Mouse (Mus musculus) neural tube, embryonic 10.5 days (tissue): ENCODE data around the gene Cacna2d2.
A peak's percentile ranks its signal among the peaks of the same experiment; 100 is the strongest.
"Not testable (repeated sequence)": the region's sequence is repeated elsewhere in the genome, so short reads cannot be mapped to it uniquely, and the experiment has no call there.

ENCODE experiments used
- DNase-seq: peaks from one replicate; pipeline ENCODE4 v3.0.0-alpha.2; 2017; ENCODE audit warnings: low spot score; ENCODE audit errors: extremely low spot score

Gene Cacna2d2

DNA sequence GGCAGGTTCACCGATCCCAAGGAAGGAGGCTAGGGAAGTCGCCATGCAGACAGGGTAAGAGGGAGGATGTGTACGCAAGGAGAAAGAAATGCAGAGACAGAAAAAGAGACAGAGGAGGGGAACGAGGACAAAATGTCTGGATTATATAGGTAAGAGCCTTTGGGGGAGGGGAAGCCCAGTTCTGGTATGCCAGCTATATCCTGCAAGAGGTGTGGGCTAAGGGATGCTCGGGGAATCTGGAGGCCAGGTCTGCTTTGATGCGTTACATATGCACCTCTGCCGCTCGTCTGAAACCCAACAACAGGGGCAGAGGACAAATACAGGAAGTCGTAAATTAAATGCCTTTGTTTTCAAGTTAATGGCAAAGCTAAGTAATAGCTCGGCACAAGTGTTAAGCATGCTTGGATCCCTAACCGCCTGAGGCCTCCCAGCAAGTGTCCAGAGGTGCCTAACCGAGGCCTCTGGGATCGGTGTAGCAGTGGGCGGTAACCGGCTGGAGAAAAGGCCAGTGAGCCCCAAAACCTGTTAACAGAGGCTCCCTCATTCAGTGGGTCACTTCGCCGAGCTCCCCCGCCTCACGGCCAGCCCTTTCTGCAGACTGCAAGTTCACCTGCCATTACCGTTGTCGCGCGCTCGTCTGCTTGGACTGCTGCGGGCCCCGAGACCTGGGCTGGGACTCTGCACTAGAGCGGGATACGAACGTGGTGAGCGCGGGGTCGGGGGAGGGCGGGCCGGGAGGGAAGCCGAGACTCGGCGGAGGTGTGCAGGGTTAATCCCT, 154.3 kb downstream of the Cacna2d2 start:
- DNase-seq: no peak

DNA sequence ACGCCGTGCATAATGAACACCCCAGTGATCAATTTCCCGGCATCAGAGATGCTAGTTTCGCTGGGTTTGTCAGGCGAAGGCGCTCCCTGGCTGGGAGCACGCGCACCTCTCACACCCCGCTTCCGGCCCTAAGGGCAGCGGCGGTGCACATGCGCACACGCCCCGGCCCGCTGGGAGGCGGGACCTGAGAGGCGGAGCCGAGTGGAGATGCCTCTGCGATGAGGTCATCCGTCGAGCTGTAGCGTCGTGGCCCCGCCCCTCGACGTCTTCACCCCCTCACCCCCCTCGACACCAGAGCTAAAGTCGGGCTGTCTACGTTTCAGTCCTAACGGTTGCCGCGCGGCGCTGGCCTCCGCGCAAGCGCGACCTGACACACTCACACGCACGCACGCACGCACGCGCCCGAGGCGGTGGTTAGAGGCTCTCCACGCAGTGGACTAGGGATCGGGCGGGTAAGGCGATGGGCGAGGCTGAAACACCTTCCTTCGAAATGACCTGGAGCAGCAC, 155.0 kb downstream of the Cacna2d2 start:
- peak; percentile 94 for DNase-seq

DNA sequence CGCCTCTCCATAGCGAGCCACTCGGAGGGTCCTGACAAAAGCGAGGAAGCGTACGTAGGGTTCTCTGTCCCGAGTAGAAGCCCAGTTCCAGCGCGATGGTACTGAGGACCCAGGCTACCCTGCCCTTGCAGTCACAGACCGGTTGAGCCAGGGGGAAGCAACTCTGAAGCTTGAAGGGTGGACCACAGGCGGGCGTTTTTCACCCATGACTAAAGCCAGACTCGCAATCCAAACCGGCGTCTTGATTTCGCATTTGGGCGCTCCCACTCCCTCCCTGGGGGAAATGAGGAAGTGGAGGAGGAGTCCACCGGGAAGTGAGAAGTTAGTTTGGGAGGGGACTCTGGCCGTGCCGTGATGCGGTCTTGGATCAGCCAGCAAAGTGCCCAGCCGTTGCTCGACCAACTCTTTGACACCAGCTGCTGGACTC, 155.6 kb downstream of the Cacna2d2 start:
- no peak for DNase-seq

DNA sequence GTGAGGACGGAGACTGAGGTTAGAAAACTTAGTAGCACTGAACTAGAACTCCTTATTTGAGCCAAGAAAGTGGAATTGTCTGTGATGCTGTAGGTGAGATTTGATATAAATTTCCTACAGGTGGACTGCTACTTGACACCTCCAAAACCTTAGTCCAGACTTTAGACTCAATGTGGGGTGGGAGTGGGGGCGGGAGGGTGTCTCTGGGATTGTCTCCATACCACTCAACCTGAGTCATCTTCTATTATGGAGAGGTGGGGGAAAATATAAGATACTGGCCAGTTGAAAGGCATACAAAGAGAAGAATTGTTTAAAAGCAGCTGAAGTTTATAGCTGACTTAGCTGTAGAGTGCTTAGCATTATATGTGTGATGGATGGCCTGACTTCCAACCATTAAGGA, 156.3 kb downstream of the Cacna2d2 start:
- no peak for DNase-seq

DNA sequence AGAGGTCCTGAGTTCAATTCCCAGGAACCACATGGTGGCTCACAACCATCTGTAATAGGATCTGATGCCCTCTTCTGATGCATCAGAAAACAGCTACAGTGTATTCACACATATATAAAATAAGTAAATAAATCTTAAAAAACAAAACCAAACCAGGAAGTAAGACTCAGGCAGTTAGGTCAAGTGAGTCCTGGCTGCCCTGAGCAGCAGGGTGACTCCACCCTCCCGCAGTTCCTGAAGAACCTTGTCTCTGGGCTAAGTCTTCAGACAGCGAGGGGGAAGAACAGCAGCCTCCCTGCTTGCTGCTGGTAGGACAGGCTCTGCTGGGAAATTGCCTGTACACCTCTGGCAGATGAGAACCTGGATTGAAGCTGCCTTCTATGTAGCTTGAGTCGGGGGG, 156.9 kb downstream of the Cacna2d2 start:
- DNase-seq: no peak

DNA sequence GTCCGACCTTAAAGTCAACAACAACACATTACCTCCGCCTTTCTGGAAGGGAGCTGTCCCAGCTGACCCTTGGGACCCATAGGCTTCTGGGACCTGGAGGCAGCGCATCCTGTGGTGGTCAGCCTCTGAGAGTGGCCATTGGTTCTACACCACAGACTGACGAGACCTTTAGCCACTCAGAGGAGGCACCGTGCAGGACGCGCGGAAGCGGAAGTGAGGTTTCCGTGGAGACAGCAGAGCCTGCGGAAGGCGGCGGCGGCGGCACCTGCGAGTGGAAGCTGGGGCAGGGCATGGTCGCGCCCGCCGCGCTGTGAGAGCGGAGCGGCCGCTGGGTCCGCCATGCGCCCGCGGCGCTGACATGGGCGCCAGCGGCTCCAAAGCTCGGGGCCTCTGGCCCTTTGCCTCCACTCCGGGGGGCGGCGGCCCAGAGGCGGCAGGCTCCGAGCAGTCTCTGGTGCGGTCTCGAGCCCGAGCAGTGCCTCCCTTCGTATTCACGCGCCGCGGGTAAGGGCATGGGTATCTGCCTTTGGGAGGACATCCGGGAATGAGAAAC, 163.7 kb downstream of the Cacna2d2 start, which contains the start of gene Tusc2:
TSS of gene Tusc2 (plus strand) at position 227 of the 553 bp plus-strand sequence.
- DNase-seq: peak; percentile 94

DNA sequence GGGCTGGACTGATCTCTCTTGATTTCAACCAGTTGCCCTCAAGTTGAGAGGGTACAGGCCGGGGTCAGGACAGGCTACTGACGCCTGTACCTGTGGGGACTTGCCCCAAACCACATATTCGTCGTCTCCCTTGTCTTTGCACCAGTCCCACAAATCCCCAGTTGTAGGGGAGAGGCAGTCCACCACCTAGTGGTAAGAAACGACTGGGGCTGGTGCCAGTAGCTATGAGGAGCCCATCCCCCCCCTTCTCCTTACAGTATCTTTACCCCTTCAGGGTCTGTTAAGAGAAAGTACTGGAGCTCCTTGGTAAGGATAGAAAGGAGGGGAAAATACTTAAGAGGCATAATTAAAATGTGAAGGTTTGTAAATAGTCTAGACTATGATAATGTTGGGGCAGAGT, 166.1 kb downstream of the Cacna2d2 start:
- DNase-seq: not testable (repeated sequence)

DNA sequence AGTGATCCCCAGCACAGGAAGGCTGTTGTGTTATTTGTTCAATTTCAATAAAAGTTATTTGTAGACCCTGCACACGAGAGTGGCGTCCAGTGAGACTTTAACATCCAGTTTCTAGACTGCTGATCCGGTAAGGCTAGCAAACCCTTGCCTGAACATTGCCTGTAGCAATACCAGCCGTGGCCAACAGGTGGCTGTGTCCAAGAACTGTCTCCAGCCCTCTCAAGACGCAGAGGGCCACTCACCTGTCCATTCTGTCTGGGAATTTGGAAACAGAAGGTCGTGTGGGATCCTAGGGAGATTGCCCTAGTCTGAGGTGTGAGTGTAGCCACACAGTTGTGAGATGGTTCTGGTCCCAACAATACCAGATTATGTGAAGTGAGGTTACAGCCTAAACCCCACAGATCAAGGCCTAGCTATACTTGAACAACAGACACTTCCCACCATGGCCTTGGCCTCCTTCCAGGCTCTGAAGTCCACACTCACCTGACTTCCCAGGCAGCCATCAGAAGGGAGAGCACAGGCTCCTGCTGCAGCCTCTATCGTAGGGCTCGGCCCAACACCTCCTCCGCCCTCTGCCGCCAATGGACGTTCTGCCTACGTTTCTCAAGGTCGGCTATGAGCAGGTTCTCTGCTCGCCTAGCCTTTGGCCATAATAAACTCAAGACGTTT, 166.8 kb downstream of the Cacna2d2 start:
- DNase-seq: peak; percentile 86

DNA sequence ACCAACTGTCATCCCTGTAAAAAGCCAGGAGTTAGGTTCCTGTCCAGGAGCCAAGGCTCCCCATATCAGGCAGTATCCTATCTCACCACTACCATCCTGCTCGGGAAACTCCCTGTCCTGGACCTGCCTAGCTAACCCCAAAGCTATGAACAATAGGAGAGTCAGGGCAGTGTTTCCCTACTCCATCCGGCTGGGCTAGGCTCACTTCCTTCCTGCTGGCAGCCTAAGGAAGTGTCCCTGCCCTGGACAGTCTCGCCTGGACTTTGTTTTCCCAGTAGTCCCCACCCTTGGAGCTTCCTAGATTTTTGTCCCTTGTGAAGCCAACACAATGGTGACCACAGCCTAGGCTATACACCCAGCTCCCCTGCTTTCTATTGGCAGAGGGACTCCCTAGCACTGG, 167.4 kb downstream of the Cacna2d2 start:
- no peak for DNase-seq

DNA sequence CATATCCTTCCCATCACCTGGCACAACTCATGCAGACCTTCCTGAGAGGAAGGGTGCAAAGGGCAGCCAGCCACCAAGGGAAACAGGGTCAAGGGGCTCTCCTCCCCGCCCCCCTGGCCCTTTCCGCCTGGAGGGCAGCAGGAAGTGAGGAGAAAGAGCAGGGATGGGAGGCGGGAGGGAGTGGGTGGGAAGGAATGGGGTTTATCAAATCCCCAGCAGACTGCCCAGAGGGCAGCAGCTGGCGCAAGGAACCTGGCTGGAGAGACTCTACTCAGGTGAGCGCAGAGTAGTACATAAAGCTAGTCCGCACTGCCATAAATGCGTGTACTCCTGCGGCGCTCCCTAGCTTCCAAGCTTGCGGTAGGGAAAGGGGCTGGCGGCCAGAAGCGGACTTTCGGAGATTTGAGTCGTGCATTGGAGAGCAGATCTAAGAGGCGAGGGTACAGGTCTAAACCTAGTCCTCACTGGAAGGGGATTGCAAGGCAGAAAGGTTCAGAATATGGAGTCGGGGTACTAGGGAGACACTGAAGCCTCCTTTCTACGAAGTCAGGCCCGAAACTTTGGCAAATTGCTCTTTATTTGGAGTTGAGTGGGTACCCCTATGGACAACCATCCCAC, 168.4 kb downstream of the Cacna2d2 start, which contains the start of gene Hyal2:
TSS of gene Hyal2 (plus strand) at position 244 of the 618 bp plus-strand sequence.
- no peak for DNase-seq

DNA sequence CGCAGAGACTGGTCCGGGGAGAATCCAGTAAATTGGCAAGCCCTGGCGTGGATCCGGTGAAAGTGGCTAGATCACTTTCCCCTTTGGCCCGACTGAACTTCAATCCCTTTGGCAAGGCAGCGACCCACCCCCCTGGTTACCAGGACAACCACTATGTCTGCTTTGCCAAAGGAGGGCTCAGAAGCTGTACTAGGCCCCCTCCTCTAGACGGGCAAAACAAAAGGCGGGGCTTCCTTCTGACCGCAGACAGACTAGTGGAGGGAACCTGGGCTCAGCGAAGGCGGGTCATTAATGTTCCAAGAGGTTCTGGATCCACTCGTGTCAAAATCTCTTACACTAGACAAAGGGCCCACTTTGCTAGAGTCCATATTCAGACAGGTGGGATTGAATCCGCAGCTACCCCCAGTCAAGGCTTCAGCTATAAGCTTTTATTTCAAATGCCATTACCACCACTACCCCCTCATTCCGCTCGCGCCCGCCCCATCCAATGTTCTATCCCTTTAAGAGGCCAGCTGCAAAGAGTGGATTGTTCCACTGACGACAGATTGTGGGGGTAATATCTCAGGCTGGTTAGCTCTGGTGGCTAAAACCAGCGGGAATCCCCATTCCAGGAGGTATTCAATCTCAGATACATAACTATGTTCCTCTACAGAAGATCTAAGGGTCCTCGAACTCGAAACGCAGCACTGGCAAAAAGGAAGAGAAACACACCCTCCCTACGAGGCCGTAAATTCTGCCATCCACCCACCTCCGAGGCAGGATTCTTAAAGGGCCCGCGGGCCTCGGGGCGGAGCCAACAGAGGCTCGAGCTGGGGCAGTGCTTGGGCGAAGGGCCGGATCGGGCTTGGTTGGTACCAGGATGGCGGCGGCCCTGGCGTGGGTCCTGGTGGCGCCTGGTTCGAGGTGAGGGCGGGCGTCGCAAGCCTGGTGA, 169.2 kb downstream of the Cacna2d2 start:
- DNase-seq: peak; percentile 91

DNA sequence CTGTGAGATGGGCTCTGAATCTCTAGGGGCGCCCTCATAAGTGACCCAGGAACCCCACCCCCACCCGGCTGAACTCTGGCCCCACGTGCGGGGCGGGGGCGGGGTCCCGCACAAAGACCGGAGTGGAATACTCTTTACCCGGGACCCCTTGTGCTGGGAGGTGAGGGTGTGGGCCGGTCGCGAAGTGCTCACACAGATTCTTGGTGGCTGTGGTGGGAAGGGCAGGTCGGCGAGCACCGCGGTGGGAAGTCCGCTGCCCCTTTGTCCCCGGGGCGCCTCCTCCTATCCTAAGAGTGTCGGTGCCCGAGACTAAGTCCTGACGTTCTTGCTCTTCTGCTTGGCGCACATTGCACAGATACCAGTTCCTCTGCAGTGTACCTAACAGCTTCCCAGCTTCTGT, 169.9 kb downstream of the Cacna2d2 start:
- no peak for DNase-seq

DNA sequence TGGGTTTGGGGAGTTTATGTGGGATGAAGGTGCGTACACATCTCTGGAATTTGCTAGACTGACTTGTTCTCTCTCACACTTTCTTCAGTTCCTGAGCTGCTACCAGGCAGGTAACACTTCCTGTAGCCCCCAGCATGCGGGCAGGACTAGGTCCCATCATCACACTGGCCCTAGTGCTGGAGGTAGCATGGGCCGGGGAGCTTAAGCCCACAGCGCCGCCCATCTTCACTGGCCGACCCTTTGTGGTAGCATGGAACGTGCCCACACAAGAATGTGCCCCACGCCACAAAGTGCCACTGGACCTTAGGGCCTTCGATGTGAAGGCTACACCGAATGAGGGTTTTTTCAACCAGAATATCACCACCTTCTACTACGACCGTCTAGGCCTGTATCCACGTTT, 170.6 kb downstream of the Cacna2d2 start:
- DNase-seq: no peak

DNA sequence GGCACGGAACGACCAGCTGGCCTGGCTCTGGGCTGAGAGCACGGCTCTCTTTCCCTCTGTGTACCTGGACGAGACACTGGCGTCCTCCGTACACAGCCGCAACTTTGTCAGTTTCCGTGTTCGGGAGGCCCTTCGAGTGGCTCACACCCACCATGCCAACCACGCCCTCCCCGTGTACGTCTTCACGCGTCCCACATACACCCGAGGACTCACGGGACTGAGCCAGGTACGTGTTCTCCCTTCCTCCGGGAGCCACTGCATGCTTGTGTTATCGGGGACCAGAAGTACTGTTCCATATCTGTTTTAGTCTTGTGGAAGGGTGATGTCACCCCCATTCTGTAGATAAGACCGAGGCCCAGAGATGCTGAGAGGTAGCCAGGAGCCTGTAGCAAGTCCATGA, 171.4 kb downstream of the Cacna2d2 start:
- no peak for DNase-seq

DNA sequence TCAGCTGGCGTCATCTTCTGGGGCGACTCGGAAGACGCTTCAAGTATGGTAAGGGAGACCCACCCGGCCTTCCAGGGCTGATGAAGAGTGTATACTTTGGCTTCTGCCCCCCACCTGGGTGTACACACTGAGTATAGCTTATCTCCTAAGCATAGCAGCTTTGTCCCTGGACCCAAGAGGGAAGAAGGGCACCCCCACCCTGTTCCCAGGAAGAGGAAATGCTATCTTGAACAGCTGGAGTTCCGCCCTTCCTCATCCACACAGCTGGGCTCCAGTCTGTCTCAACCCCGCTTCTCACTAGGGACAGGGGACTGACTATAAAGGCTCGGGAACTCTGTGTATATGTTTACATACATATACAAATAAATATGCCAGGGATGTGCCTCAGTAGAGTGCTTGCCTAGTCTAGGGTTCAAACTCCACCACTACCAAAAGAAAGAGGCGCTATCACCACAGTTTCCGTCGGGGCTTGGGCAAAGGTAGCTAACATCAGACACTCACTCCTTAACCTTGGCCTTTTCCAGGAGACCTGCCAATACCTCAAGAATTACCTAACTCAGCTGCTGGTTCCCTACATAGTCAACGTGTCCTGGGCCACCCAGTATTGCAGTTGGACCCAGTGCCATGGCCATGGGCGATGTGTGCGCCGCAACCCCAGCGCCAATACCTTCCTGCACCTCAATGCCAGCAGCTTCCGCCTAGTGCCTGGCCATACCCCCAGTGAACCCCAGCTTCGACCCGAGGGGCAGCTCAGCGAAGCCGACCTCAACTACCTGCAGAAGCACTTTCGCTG, 172.3 kb downstream of the Cacna2d2 start:
- DNase-seq: no peak

DNA sequence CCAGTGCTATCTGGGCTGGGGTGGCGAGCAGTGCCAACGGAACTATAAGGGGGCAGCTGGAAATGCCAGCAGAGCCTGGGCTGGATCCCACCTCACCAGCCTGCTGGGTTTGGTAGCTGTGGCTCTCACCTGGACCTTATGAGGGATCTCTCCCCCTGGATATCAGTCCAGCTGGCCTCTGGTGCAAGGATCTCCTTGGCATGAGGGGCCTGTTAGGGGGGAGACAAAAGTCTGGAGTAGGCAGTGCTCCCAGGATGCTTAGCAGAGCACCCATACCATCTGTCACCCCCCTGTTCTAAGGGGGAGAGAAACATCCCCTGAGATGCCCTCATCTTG, 172.9 kb downstream of the Cacna2d2 start:
- no peak for DNase-seq

DNA sequence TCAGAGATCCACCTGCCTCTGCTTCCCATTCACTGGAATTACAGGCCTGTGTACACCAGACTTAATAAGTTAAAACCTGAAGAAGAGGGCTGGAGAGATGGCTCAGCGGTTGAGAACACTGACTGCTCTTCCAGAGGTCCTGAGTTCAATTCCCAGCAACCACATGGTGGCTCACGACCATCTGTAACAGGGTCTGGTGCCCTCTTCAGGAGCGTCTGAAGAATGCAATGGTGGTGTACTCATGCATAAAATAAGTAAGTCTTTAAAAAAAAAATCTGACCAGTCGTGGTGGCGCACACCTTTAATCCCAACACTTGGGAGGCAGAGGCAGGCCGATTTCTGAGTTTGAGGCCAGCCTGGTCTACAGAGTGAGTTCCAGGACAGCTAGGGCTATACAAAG, 174.4 kb downstream of the Cacna2d2 start:
- DNase-seq: not testable (repeated sequence)

DNA sequence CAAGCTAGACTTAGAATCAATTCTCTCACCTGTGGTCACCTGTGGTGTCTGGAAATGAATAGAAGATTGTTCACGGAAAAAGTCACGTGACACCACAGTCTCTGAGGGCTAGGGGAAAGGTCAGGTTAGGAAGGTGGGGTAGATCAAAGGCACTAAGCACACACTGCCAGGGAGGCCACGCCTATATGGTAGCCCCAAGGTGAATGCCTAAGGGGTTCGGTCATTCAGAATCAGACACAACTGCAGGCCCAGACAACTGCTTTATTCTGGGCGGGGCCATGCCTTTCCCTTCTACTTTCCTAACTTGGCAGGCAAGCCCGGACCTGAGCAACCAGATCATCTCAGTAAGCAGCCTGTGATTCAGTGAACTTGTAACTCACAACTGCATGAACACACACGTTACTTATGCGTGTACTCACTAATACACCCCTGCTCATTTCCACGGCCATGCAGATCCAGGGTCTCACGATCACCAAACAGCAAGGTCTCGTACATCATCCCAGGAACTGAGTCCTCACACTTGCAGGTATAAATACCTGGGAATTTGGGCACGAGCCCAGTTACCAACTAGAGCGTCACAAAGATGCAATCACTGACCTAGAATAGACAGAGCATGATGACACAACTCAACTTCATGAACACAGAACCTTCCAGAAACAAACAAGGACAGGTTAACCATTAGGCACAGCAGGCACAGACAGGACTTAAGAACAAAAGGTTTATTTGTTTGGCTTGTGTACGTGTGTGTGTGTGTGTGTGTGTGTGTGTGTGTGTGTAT, 176.4 kb downstream of the Cacna2d2 start:
- no peak for DNase-seq
